Mouse (Mus musculus): ENCODE data around the gene Gm4177.
"Not testable (repeated sequence)": the region's sequence is repeated elsewhere in the genome, so short reads cannot be mapped to it uniquely, and the experiment has no call there.

The Gm4177 gene

GRCm38 (mm10) chr7:21796628-21797027 lies at the start of gene Gm4177:
Gene Gm4177, minus strand, starts transcription at chr7:21796728.
- not testable (repeated sequence) for DNase-seq (ENCODE audit: low read depth)

- not testable (repeated sequence) for DNase-seq (ENCODE audit: low read depth)
Measured at GRCm38 (mm10) chr7:21844167-21844566, 47.6 kb upstream of the Gm4177 start, which contains the start of gene Gm5725. Gene Gm5725, minus strand, starts transcription at chr7:21844267.

- not testable (repeated sequence) for DNase-seq (ENCODE audit: low read depth)
Measured at GRCm38 (mm10) chr7:21832051-21832450, 35.5 kb upstream of the Gm4177 start, which contains the start of gene Vmn1r135. Gene Vmn1r135, plus strand, starts transcription at chr7:21832351.

GRCm38 (mm10) chr7:21761375-21761774 lies 35.2 kb downstream of the Gm4177 start, which contains the start of gene Gm4175:
Gene Gm4175, minus strand, starts transcription at chr7:21761475.
- DNase-seq (ENCODE audit: low read depth), result not testable (repeated sequence)
